Mouse (Mus musculus): Measurements from ENCODE around the gene Dmgdh.

GRCm38 (mm10) chr13:93724206-93724605 lies 50.0 kb downstream of the Dmgdh start:
- TF ChIP-seq CTCF (IDR thresholded peaks at IDR 0.05): peak; percentile 71
- TF ChIP-seq EP300 (IDR thresholded peaks at IDR 0.05): no peak

All from lung, postnatal 0 days (tissue).